Mouse (Mus musculus) right cerebral cortex, postnatal 4 days (tissue): ENCODE results near the gene Pfkfb2.

Experiments used
- DNase-seq: peaks from one replicate; pipeline ENCODE4 v3.0.0-alpha.2; 2022

The Pfkfb2 gene

GRCm38 (mm10) chr1:130729153-130729552, at the start of gene Pfkfb2:
Gene Pfkfb2 (minus strand): TSS chr1:130729253.
- DNase-seq, result no peak

GRCm38 (mm10) chr1:130776645-130777044, 47.6 kb upstream of the Pfkfb2 start:
- no peak for DNase-seq

- no peak for DNase-seq
Measured at GRCm38 (mm10) chr1:130775691-130776331, 46.8 kb upstream of the Pfkfb2 start.

GRCm38 (mm10) chr1:130775234-130775633, 46.2 kb upstream of the Pfkfb2 start:
- no peak for DNase-seq

DNA sequence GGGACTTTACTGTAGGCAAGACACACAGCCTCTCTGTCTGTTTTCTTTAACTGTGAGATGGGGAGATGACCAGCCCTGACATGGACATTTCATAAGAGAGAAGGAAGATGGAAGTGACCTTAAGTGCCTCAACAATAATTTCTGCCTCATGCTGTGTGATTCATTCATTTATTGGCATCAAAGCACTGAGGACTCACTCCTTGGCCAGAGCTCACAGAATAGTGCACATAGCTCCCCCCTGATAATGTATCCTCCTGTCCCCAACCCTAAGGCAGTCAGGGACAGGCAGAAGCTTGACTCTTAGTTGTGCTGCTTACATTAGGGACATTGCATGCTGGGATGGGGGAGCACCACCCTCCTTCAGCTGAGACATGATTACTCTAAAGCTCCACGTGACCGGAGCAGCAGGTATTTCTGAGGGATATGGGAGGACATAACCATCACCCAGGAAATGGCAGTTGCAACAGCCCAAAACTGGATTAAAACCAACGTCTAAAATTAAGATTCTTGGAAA, 42.0 kb upstream of the Pfkfb2 start:
- DNase-seq, result no peak

- DNase-seq, result no peak
Measured at GRCm38 (mm10) chr1:130770487-130770886, 41.4 kb upstream of the Pfkfb2 start.

GRCm38 (mm10) chr1:130769925-130770324, 40.9 kb upstream of the Pfkfb2 start:
- DNase-seq, result no peak

DNA sequence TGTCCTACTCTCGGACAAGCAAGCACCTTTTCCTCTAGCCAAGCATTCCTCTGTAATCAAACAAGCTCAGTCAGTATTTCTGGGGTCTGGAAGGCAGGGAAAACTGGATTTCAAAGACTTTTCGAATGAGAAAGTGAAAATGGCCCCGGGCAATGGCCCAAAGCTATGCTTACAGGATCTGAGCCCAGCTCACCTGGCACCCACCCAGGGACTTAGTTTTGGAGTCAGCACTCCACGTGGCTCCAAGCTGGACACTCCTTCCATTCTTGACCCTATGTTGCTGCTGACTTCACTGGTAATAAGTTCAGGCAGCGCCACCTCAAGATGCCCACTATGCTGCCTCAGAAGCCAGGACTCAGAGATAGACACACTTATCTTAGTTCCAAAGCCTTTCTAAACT, 38.0 kb upstream of the Pfkfb2 start:
- peak; percentile 16 for DNase-seq

DNA sequence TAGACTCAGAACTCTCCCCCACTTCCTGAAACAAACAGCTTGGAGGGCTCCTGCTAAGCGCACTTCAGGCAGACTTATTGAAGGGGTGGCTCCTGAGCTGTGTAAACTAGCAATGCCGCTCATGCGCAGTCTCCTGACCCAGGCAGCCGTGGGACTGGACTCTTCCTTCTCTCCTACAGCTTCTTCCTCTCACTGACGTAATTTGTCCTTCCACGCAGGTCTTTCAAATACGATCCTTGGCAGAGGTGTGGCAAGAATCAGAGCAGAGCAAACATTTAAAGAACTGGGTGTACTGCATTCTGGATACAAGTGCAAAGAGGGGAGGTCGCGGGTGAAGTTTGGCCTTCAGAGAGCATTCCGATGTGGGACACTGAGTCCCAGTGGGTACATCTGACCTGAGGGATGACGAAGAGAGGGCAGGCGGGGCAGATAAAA, 35.0 kb upstream of the Pfkfb2 start:
- DNase-seq, result no peak

- no peak for DNase-seq
Measured at GRCm38 (mm10) chr1:130762045-130762760, 33.1 kb upstream of the Pfkfb2 start.

DNA sequence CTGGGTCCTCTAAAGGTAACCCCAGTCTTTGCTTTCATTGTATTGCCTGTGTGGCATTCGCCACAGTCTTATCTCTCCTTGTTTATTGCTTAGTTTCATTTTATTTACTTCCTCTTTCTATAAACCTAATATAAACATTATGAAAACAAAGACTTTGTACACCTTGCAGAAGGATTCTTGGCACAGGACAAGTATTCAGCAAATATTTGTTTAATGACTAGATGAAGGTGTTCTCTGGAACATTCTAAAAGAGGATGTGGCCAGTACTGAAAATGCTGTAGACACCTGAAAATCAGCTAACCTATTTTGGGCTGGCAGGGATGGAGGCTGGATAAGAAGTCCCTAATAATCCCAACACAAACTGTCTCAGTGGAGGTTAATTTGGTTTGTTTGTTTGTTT, 32.5 kb upstream of the Pfkfb2 start:
- DNase-seq, result no peak

DNA sequence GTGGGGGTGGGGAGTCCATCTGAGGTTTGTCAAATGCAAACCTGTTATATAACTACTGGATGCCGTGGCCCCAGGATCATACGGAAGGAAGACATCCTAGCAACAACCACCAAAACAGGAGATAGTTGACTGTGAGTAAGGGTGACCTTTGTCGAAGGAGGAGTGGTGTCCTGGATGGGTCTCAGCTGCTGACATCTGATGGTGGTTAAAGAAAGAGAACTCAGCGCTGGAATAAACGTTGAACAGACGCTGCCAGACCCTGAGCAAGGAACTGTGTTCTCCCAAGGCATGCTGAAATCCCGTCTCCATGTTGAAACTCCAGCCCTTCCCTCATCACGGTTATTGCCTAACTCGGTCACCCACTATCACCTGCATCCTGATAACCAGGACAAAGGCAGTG, 30.6 kb upstream of the Pfkfb2 start:
- DNase-seq, result no peak

- no peak for DNase-seq
Measured at GRCm38 (mm10) chr1:130746819-130747218, 17.8 kb upstream of the Pfkfb2 start.

GRCm38 (mm10) chr1:130745591-130745990, 16.5 kb upstream of the Pfkfb2 start:
- DNase-seq, result no peak

- no peak for DNase-seq
Measured at GRCm38 (mm10) chr1:130744961-130745360, 15.9 kb upstream of the Pfkfb2 start.

DNA sequence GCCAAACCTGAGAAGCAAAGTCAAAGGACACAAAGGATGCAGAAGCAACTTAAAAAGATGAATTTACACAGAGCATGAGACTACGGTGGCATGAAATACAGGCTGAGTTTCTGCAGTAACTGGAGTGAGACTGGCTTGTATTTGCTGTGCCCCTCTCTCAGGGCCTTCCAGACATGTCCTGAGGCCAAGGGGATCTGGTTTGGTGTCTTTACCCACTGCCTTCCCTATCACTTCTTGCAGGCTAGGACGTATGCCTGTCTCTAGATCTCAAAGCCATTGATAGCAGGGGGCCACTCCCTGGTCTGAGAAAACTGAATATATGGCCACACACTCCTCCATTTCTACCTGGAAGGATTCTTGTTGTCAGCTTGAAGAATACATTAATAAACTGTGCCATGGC, 15.2 kb upstream of the Pfkfb2 start:
- no peak for DNase-seq

- no peak for DNase-seq
Measured at GRCm38 (mm10) chr1:130743775-130744174, 14.7 kb upstream of the Pfkfb2 start.

DNA sequence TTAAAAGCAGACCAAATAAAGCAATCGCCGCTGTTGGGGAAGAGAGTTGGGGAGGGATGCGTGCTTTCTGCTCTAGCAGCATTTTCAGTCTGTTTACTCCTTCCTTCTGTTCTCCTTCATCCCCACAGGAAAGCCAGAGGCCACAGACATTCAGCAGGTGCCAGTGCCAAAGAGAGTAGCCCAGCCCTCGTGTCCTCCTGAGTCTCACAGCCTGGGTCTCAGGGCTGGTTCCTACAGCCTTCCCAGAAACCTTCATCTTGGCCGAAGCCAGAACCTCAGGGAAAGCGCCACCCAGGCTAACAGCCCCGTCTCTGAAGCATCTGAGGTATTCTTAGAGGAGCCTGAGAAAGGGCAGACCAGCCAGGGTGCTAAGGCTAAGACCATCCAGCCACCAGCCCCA, 13.1 kb upstream of the Pfkfb2 start:
- no peak for DNase-seq

- peak; percentile 19 for DNase-seq
Measured at GRCm38 (mm10) chr1:130740781-130741720, 12.0 kb upstream of the Pfkfb2 start.

DNA sequence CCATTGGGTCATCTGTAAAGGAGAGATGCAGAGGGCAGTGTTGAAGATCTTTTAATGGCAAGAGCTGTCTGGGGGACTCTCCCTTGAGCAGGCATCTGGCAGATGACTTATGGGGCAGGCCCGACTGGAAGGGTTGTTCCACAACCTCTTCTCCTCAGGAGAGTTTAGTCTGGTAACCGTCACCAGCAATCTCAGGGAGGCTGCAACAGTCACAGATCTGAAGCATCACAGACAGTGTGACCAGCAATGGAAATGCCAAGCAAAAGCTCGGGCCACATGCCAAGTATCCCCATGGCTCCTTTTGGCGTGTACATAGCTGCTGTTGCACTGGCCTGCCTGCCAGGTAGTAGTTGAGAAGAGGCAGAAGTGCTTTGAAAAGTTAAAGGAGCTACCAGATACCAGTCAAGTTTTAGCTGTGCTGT, 11.2 kb upstream of the Pfkfb2 start:
- DNase-seq, result peak; percentile 29

GRCm38 (mm10) chr1:130739636-130740035, 10.6 kb upstream of the Pfkfb2 start:
- no peak for DNase-seq

DNA sequence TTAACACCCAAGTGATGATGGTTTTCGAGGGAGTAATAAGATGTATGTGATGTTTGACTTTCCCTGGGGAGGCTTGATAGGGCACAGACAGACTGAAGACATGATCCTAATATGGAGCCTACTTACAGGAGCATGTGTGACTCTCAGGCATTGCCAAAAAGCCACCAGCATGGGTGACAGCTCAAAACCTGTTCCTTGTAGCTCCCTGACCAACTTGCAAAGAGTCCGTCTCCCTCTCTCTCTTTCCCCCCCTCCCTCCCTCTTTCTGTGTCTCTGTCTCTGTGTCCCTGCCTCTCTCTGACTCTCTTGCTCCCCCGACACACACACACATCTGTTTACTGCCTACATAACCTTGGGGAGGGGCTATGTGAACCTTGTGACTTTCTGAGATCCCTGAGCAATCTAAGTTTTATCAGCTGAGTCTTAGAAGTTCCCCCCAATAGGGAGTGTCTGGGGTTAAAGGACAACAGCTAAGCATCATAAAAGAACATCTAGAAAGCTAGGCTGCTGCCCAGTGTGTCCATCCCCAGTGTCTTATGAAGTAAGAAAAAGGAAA, 9.6 kb upstream of the Pfkfb2 start:
- DNase-seq, result no peak

GRCm38 (mm10) chr1:130737916-130738315, 8.9 kb upstream of the Pfkfb2 start:
- no peak for DNase-seq
